Mouse (Mus musculus) embryonic facial prominence, embryonic 13.5 days (tissue): ENCODE measurements around the gene Ccr10. TPM values are rescaled to one million over a fixed set of nuclear protein-coding genes. Genes with fewer than 3 reads are reported as not detected.

Source experiments
- ATAC-seq: fragments of 200-750 bp; cut with Nextera tagmentation; 2 replicates; pipeline ENCODE4 v1.8.0; 2017; ENCODE audit warnings: low read depth; ENCODE audit not compliant: insufficient number of reproducible peaks, insufficient read depth, low FRiP score, low TSS enrichment
- H3K27ac ChIP-seq: fragments of 300-500 bp; sonication (generic); 2 replicates; pipeline ENCODE4 v1.5.1; 2015; ENCODE audit warnings: moderate library complexity, mild to moderate bottlenecking, inconsistent platforms
- H3K27me3 ChIP-seq: fragments of 300-500 bp; sonication (generic); 2 replicates; pipeline ENCODE4 v1.6.1; 2015; ENCODE audit warnings: mild to moderate bottlenecking, inconsistent platforms
- H3K36me3 ChIP-seq: fragments of 300-500 bp; sonication (generic); 2 replicates; pipeline ENCODE4 v1.6.1; 2015; ENCODE audit warnings: mild to moderate bottlenecking, inconsistent platforms
- H3K4me1 ChIP-seq: fragments of 300-500 bp; sonication (generic); 2 replicates; pipeline ENCODE4 v1.6.1; 2015; ENCODE audit warnings: inconsistent platforms
- H3K4me2 ChIP-seq: fragments of 300-500 bp; sonication (generic); 2 replicates; pipeline ENCODE4 v1.6.1; 2015; ENCODE audit warnings: moderate library complexity, mild to moderate bottlenecking, inconsistent platforms
- H3K4me3 ChIP-seq: fragments of 300-500 bp; sonication (generic); 2 replicates; pipeline ENCODE4 v1.5.1; 2015; ENCODE audit warnings: mild to moderate bottlenecking, inconsistent platforms
- H3K9ac ChIP-seq: fragments of 300-500 bp; sonication (generic); 2 replicates; pipeline ENCODE4 v1.6.1; 2015; ENCODE audit warnings: mild to moderate bottlenecking, inconsistent platforms
- H3K9me3 ChIP-seq: fragments of 300-500 bp; sonication (generic); 2 replicates; pipeline ENCODE4 v1.6.1; 2016; ENCODE audit warnings: inconsistent platforms
- WGBS: fragments of 180-500 bp; shearing (Covaris S2); methylation state at CpG from one replicate; pipeline ENCODE4 v1.1.7; 2015; ENCODE audit warnings: mixed read lengths; 5-methylcytosine and 5-hydroxymethylcytosine counted together
- polyA plus RNA-seq: library from polyadenylated mRNA; unstranded; fragments of >200 nt; fragmentation: Nextera tagmentation; extraction: Ambion mirVana; gene quantifications from 2 replicates; pipeline ENCODE4 v1.2.1, GENCODE M21; 2015

Ccr10 gene
- polyA plus RNA-seq, 1 experiment from 2014 or later = 0.27 TPM

GRCm38 (mm10) chr11:101186526-101187247 lies 11.4 kb upstream of the Ccr10 start:
- no peaks in the 10 kb centered on the region for H3K36me3 ChIP-seq
- no peak overlapping the region for H3K27ac ChIP-seq
- no peak for ATAC-seq
- no peak overlapping the region for H3K4me3 ChIP-seq
- WGBS = 87% methylated on average over 27 of the region's 27 CpGs
- no peaks in the 10 kb centered on the region for H3K9me3 ChIP-seq
- H3K4me2 ChIP-seq = no peak overlapping the region
- H3K9ac ChIP-seq = no peak overlapping the region
- H3K27me3 ChIP-seq = no peaks in the 10 kb centered on the region; the same call in 1 of the 2 replicates
- peaks cover 23% of the 10 kb centered on the region for H3K4me1 ChIP-seq

DNA sequence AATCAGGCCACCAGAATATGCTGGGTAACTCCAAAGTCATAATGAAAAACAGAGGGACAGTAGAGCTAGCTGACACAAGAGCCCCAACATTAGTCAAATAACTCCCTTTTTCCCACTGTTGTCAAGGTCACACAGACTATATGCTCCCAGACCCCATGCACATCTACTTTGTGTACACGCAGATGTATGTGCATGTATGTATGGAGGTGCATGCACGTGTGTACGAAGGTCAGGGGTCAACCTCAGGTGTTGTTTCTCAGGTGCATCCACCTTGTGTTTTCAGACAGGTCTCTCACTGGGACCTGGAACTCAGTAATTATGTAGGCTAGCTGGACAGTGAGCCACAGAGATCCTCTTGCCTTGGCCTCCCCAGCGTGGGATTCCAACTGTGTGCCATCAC lies 10.2 kb upstream of the Ccr10 start:
- no peak overlapping the region for H3K9ac ChIP-seq
- no peak overlapping the region for H3K4me2 ChIP-seq
- H3K27me3 ChIP-seq = peaks cover 2% of the 10 kb centered on the region
- H3K27ac ChIP-seq = no peak overlapping the region
- WGBS = 93% methylated on average over 4 of the region's 4 CpGs
- no peaks in the 10 kb centered on the region for H3K36me3 ChIP-seq
- ATAC-seq = no peak
- H3K9me3 ChIP-seq = no peaks in the 10 kb centered on the region
- no peak overlapping the region for H3K4me3 ChIP-seq
- H3K4me1 ChIP-seq = peaks cover 14% of the 10 kb centered on the region

GRCm38 (mm10) chr11:101184984-101185383 lies 9.7 kb upstream of the Ccr10 start:
- no peak overlapping the region for H3K27ac ChIP-seq
- no peaks in the 10 kb centered on the region for H3K36me3 ChIP-seq
- H3K9ac ChIP-seq = no peak overlapping the region
- ATAC-seq = no peak
- no peak overlapping the region for H3K4me3 ChIP-seq
- WGBS = 81% methylated on average over 12 of the region's 12 CpGs
- no peaks in the 10 kb centered on the region for H3K9me3 ChIP-seq
- no peak overlapping the region for H3K4me2 ChIP-seq
- H3K4me1 ChIP-seq = peaks cover 9% of the 10 kb centered on the region
- peaks cover 5% of the 10 kb centered on the region for H3K27me3 ChIP-seq

- H3K4me1 ChIP-seq = peaks cover 8% of the 10 kb centered on the region
- no peak overlapping the region for H3K9ac ChIP-seq
- H3K36me3 ChIP-seq = no peaks in the 10 kb centered on the region
- no peak overlapping the region for H3K27ac ChIP-seq
- no peak for ATAC-seq
- peaks cover 24% of the 10 kb centered on the region for H3K27me3 ChIP-seq
- H3K4me3 ChIP-seq = no peak overlapping the region
- 73% methylated on average over 14 of the region's 14 CpGs for WGBS
- no peak overlapping the region for H3K4me2 ChIP-seq
- no peaks in the 10 kb centered on the region for H3K9me3 ChIP-seq
These were observed 7.7 kb upstream of the Ccr10 start for GRCm38 (mm10) chr11:101182771-101183517.

DNA sequence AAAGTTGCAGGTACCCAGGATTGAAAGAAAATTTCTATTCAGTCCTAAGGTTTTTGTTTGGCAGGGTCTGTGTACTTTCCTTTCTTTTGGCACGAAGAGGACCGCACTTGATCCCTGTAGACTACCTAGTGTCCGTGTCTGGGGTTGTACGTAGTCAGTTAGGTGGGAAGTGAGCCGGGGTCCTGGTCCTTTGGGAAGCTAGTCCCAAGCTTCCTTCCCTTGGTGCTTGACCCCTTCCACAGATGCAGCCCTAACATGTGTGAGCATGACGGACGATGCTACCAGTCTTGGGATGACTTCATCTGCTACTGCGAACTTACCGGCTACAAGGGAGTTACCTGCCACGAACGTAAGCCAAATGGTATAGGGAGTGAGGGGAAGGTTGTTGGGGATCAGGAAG lies 6.7 kb upstream of the Ccr10 start:
- no peak for ATAC-seq
- Histone ChIP-seq H3K9ac (no peak overlapping the region), H3K4me3 (no peak overlapping the region), H3K4me2 (no peak overlapping the region), H3K4me1 (peaks cover 16% of the 10 kb centered on the region), H3K36me3 (no peaks in the 10 kb centered on the region), H3K9me3 (no peaks in the 10 kb centered on the region), H3K27me3 (peaks cover 33% of the 10 kb centered on the region), H3K27ac (no peak overlapping the region)
- WGBS = 89% methylated on average over 11 of the region's 11 CpGs

DNA sequence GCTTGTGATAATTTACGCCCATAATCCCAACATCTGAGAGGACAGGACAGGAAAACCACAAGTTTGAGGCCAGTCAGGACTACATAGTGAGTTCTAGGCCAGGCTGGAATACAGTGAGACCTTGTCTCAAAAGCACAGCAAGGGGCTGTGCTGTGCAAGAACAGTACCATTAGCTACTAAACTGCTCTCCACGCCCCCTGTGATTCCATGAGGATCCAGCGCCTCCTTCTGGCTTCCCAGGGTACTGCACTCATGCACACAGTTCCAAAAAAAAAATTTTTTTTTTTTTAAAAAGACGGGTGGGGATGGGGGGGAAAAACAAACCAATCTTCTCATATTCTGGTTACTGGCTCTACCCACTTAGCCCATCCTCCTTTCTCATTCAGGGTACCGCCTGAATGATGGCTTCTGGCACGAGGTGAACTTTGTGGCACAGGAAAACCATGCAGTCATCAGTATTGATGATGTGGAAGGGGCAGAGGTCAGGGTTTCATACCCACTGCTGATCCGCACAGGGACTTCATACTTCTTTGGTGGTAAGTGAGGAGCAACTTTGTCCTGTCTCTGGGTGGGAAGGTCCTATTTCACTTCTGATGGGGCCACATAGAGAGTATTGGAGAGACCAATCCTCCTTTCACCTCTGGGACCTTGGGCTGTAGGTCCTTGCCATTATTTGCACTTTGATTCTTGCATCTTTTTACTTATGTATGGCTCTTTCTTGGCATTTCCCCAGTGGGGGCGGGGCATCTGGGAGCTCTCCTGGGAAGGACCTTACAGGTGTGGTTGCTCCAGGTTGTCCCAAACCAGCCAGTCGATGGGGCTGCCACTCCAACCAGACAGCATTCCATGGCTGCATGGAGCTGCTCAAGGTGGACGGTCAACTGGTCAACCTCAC lies 5.8 kb upstream of the Ccr10 start:
- ATAC-seq = no peak
- Histone ChIP-seq H3K36me3 (no peaks in the 10 kb centered on the region), H3K27me3 (peaks cover 42% of the 10 kb centered on the region)

DNA sequence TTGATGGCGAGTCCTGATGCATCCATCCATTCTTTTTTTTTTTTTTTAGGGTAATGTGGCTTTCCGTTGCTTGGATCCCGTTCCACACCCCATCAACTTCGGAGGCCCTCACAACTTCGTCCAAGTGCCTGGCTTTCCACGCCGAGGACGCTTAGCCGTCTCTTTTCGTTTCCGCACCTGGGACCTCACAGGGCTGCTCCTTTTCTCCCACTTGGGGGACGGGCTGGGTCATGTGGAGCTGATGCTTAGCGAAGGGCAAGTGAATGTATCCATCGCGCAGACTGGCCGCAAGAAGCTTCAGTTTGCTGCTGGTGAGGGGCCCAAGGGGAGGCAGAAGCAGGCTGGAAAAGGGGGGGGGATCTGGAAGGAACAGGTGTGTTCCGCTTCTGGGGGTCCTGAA lies 5.0 kb upstream of the Ccr10 start:
- Histone ChIP-seq H3K4me1 (peaks cover 27% of the 10 kb centered on the region), H3K27ac (no peak overlapping the region), H3K9me3 (no peaks in the 10 kb centered on the region), H3K4me3 (no peak overlapping the region), H3K4me2 (no peak overlapping the region), H3K36me3 (no peaks in the 10 kb centered on the region), H3K9ac (no peak overlapping the region), H3K27me3 (peaks cover 50% of the 10 kb centered on the region)
- ATAC-seq = no peak
- 60% methylated on average over 17 of the region's 17 CpGs for WGBS

More for the DNA sequence above, 5.8 kb upstream of the Ccr10 start:
- no peak overlapping the region for H3K27ac ChIP-seq
- no peak overlapping the region for H3K4me3 ChIP-seq
- peaks cover 24% of the 10 kb centered on the region for H3K4me1 ChIP-seq
- no peaks in the 10 kb centered on the region for H3K9me3 ChIP-seq
- WGBS = 40% methylated on average over 10 of the region's 10 CpGs
- no peak overlapping the region for H3K4me2 ChIP-seq
- H3K9ac ChIP-seq = no peak overlapping the region

DNA sequence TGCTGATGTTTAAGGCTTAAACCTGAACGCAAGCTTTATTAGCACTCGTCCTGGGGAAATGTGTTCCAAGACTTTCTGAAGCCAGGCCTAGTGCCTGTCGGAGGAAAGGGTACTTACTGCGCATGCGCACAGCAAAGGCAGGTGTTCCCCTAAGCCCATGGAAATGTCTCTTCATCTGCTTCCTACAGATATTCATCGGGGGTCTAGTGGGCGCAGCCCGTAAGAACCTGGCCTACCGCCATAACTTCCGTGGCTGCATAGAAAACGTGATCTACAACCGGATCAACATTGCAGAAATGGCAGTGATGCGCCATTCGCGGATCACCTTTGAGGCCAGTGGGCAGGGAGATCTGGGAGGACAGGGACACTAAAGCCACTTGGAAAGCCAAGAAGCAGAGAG lies 4.1 kb upstream of the Ccr10 start:
- WGBS = 77% methylated on average over 15 of the region's 15 CpGs

GRCm38 (mm10) chr11:101178061-101179058 lies 3.1 kb upstream of the Ccr10 start:
- H3K36me3 ChIP-seq = no peaks in the 10 kb centered on the region
- ATAC-seq = no peak
- H3K9me3 ChIP-seq = no peaks in the 10 kb centered on the region
- peak overlapping the region; percentile 36; the same call in 1 of the 2 replicates for H3K9ac ChIP-seq
- H3K27ac ChIP-seq = no peak overlapping the region
- peaks cover 69% of the 10 kb centered on the region for H3K27me3 ChIP-seq
- H3K4me3 ChIP-seq = 0 out of 2 replicates have a peak overlapping the region, but pooled peaks have one; percentile 2
- 48% methylated on average over 36 of the region's 36 CpGs for WGBS
- H3K4me2 ChIP-seq = peak overlapping the region; percentile 34
- H3K4me1 ChIP-seq = peaks cover 46% of the 10 kb centered on the region

More for the DNA sequence above, 4.1 kb upstream of the Ccr10 start:
- no peak overlapping the region for H3K9ac ChIP-seq
- H3K4me2 ChIP-seq = no peak overlapping the region
- H3K36me3 ChIP-seq = no peaks in the 10 kb centered on the region
- H3K4me1 ChIP-seq = peaks cover 37% of the 10 kb centered on the region
- H3K4me3 ChIP-seq = no peak overlapping the region
- H3K27ac ChIP-seq = no peak overlapping the region
- H3K9me3 ChIP-seq = no peaks in the 10 kb centered on the region
- peaks cover 59% of the 10 kb centered on the region for H3K27me3 ChIP-seq
- ATAC-seq = no peak

DNA sequence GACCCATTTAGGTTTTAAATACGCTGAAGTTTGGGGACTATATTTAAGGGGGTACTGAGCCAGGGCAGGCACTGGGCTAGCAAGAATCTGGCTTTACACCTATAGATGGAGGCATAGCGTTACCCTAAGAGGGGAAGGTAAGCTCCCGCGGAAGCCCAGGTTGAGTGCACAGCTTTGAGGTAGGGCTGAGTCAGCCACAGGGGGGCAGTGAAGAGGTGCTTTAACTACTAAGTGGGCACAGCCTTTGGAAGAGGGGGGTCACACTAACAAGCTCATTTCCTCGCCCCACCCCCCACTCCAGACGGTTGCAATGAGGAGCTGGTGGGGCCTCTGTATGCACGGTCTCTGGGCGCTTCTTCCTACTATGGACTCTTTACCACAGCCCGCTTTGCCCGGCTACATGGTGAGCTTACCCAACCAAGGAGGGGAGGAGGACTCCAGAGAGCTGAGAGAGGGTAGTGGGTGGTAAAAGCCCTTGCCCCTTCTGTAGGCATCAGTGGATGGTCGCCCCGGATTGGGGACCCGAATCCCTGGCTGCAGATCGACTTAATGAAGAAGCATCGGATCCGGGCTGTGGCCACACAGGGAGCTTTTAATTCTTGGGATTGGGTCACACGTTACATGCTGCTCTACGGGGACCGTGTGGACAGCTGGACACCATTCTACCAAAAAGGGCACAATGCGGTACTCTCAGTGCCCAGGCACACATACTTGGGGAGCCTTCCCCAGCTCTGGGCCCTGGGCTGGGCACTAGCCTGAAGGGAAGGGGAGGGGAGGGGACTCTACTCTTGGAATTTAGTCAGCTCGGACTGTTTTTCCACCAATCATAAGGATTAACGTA lies 1.9 kb upstream of the Ccr10 start:
- H3K4me1 ChIP-seq = peaks cover 56% of the 10 kb centered on the region
- ATAC-seq = no peak
- H3K9ac ChIP-seq = no peak overlapping the region
- WGBS = 19% methylated on average over 22 of the region's 22 CpGs
- no peaks in the 10 kb centered on the region for H3K36me3 ChIP-seq
- peaks cover 75% of the 10 kb centered on the region for H3K27me3 ChIP-seq
- H3K4me3 ChIP-seq = peak overlapping the region; percentile 35; the same call in 1 of the 2 replicates
- H3K9me3 ChIP-seq = no peaks in the 10 kb centered on the region
- H3K4me2 ChIP-seq = peak overlapping the region; percentile 57
- H3K27ac ChIP-seq = no peak overlapping the region
